Mouse (Mus musculus) myocyte (in vitro differentiated cells): ENCODE data around the gene Elfn1.

Experiments
- E2F4 ChIP-seq: IDR thresholded peaks from one replicate; pipeline ENCODE4 v1.6.1; 2011; ENCODE audit warnings: mild to moderate bottlenecking, control low read depth, moderate library complexity; ENCODE audit not compliant: insufficient read depth
- MAX ChIP-seq: IDR thresholded peaks from one replicate; pipeline ENCODE4 v1.6.1; 2011; ENCODE audit warnings: low read depth, mild to moderate bottlenecking, control low read depth
- MYOD1 ChIP-seq, 3 experiments: IDR thresholded peaks; one replicate each; pipeline ENCODE4 v1.6.1; 2011; ENCODE audit warnings: control low read depth in 2 of 3, low read depth in 2 of 3, mild to moderate bottlenecking in 2 of 3, moderate library complexity in 1 of 3; ENCODE audit not compliant: insufficient read length in 2 of 3, control insufficient read depth in 1 of 3
- POLR2A ChIP-seq: IDR thresholded peaks from one replicate; pipeline ENCODE4 v1.6.1; 2011; ENCODE audit warnings: low read depth, mild to moderate bottlenecking, control low read depth, moderate library complexity; ENCODE audit not compliant: insufficient read length

DNA sequence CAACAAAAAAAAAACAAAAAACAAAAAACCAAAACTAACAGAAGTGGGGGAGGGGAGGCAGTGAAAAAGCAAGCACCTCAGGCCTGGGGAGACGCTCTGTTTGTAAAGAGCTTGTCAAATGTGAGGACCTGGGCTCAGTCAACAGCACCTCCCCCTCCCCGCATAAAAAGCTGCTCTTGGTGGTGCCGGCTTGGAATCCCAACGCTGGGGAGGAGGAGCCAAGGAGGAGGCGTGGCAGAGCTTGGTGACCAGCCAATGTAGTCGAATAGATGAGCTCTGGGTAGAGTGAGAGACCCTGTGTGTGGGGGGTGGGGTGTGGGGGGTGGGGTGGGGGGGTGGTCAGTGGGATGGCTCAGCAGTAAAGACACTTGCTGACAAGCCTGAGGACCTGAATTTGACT is 91.2 kb downstream of the Elfn1 start:
- TF ChIP-seq POLR2A (no peak), MYOD1 (IDR thresholded peaks at IDR 0.05; ENCODE audit: control insufficient read depth in 1 of 3, insufficient read length in 2 of 3, low read depth in 2 of 3) (no peak), E2F4 (no peak), MAX (no peak)
